Mouse (Mus musculus) mouse trophoblast stem cell (cell line): ENCODE results near the gene Med18.
"Not testable (repeated sequence)": the region's sequence is repeated elsewhere in the genome, so short reads cannot be mapped to it uniquely, and the experiment has no call there.

Source experiments
- in situ Hi-C, 2 experiments: fragments of 300-500 bp; cut with MseI, MboI; formaldehyde crosslinking; loops; 2 replicates in 1 of 2; 3 replicates in 1 of 2; pipeline ENCODE4 v1.15.1; 2025

Gene Med18

GRCm38 (mm10) chr4:132421556-132421922 is 42.2 kb downstream of the Med18 start:
- in situ Hi-C loops, result no loop called here

- in situ Hi-C loops, result no loop called here
These were observed 43.2 kb downstream of the Med18 start for GRCm38 (mm10) chr4:132420471-132420870.

GRCm38 (mm10) chr4:132415966-132416365 is 47.8 kb downstream of the Med18 start:
- in situ Hi-C loops, result no loop called here

GRCm38 (mm10) chr4:132413257-132413656 is 50.5 kb downstream of the Med18 start:
- in situ Hi-C loops, result not testable (repeated sequence)

- in situ Hi-C loops, result no loop called here
These were observed 52.2 kb downstream of the Med18 start for GRCm38 (mm10) chr4:132411322-132412094.

GRCm38 (mm10) chr4:132409587-132410229 is 54.0 kb downstream of the Med18 start:
- in situ Hi-C loops, result no loop called here
